Mouse (Mus musculus) forebrain, embryonic 12.5 days (tissue): ENCODE measurements around the gene Tas2r136. TPM values are rescaled to one million over a fixed set of nuclear protein-coding genes. Genes with fewer than 3 reads are reported as not detected.

ENCODE experiments used
- ATAC-seq: fragments of 200-750 bp; cut with Nextera tagmentation; 2 replicates; pipeline ENCODE4 v1.8.0; 2017; ENCODE audit warnings: moderate TSS enrichment; ENCODE audit not compliant: low FRiP score
- H3K27ac ChIP-seq: fragments of 300-500 bp; sonication (generic); 2 replicates; pipeline ENCODE4 v1.5.1; 2016; ENCODE audit warnings: mild to moderate bottlenecking
- H3K27me3 ChIP-seq: fragments of 300-500 bp; sonication (generic); 2 replicates; pipeline ENCODE4 v1.6.1; 2016; ENCODE audit warnings: mild to moderate bottlenecking
- H3K36me3 ChIP-seq: fragments of 300-500 bp; sonication (generic); replicated peaks from 2 replicates; pipeline ENCODE4 v1.6.1; 2016; ENCODE audit warnings: mild to moderate bottlenecking
- H3K4me1 ChIP-seq: fragments of 300-500 bp; sonication (generic); 2 replicates; pipeline ENCODE4 v1.6.1; 2016
- H3K4me2 ChIP-seq: fragments of 300-500 bp; sonication (generic); 2 replicates; pipeline ENCODE4 v1.6.1; 2016; ENCODE audit warnings: mild to moderate bottlenecking, moderate library complexity
- H3K4me3 ChIP-seq: fragments of 300-500 bp; sonication (generic); replicated peaks from 2 replicates; pipeline ENCODE4 v1.5.1; 2016; ENCODE audit warnings: mild to moderate bottlenecking
- H3K9ac ChIP-seq: fragments of 300-500 bp; sonication (generic); 2 replicates; pipeline ENCODE4 v1.6.1; 2016; ENCODE audit warnings: mild to moderate bottlenecking
- H3K9me3 ChIP-seq: fragments of 300-500 bp; sonication (generic); 2 replicates; pipeline ENCODE4 v1.6.1; 2016
- WGBS: fragments of 180-500 bp; shearing (Covaris S2); methylation state at CpG from one replicate; pipeline ENCODE4 v1.1.7; 2016; 5-methylcytosine and 5-hydroxymethylcytosine counted together
- polyA plus RNA-seq: library from polyadenylated mRNA; unstranded; fragments of >200 nt; fragmentation: Nextera tagmentation; extraction: Ambion mirVana; gene quantifications from 2 replicates; pipeline ENCODE4 v1.2.1, GENCODE M21; 2016

Gene Tas2r136
- polyA plus RNA-seq: not detected in 2 replicates

- Histone ChIP-seq H3K9me3 (no peaks in the 10 kb centered on the region), H3K4me2 (no peak within 1 kb of the TSS), H3K27ac (no peak within 1 kb of the TSS), H3K9ac (no peak within 1 kb of the TSS), H3K4me3 (no peak within 1 kb of the TSS), H3K36me3 (no peaks in the 10 kb centered on the region), H3K4me1 (no peaks in the 10 kb centered on the region), H3K27me3 (no peaks in the 10 kb centered on the region)
- no peak for ATAC-seq
Observed at GRCm38 (mm10) chr6:132778062-132778461, at the start of gene Tas2r136. Tas2r136 (minus strand) TSS chr6:132778162.

GRCm38 (mm10) chr6:132802518-132802917, 24.6 kb upstream of the Tas2r136 start, which contains the start of gene Tas2r117:
Tas2r117 (plus strand) TSS chr6:132802818.
- no peaks in the 10 kb centered on the region for H3K36me3 ChIP-seq
- 91% methylated on average over 1 of the region's 1 CpGs for WGBS
- no peak within 1 kb of the TSS for H3K4me2 ChIP-seq
- H3K9ac ChIP-seq: no peak within 1 kb of the TSS
- H3K4me3 ChIP-seq: no peak within 1 kb of the TSS
- H3K4me1 ChIP-seq: no peaks in the 10 kb centered on the region
- ATAC-seq: no peak
- H3K9me3 ChIP-seq: no peaks in the 10 kb centered on the region
- no peaks in the 10 kb centered on the region for H3K27me3 ChIP-seq
- H3K27ac ChIP-seq: no peak within 1 kb of the TSS

DNA sequence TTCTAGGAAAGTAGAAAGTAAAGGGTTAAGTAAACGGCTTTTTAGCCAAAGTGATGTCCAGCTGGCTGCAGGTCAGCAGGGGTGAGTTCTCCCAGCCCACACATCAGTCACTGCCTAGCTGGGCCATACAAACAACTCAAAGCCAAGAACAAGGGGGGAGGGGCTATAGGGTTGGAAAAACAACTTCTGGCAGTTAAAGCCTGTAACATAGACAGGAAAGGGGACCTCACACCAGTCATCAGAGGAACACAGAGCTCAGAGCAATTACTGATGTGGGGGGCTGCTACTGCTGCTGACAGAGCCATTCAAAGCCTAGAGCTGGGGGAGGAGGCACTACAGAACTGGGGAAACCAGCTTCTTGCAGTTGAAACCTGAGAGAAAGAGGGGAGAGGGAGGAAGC, 17.4 kb upstream of the Tas2r136 start:
- peaks cover 5% of the 10 kb centered on the region for H3K9me3 ChIP-seq
- 44% methylated on average over 1 of the region's 1 CpGs for WGBS
- ATAC-seq: no peak
- H3K4me1 ChIP-seq: no peaks in the 10 kb centered on the region
- no peak overlapping the region for H3K4me3 ChIP-seq
- no peak overlapping the region for H3K4me2 ChIP-seq
- no peak overlapping the region for H3K27ac ChIP-seq
- H3K9ac ChIP-seq: no peak overlapping the region
- H3K27me3 ChIP-seq: no peaks in the 10 kb centered on the region
- no peaks in the 10 kb centered on the region for H3K36me3 ChIP-seq

DNA sequence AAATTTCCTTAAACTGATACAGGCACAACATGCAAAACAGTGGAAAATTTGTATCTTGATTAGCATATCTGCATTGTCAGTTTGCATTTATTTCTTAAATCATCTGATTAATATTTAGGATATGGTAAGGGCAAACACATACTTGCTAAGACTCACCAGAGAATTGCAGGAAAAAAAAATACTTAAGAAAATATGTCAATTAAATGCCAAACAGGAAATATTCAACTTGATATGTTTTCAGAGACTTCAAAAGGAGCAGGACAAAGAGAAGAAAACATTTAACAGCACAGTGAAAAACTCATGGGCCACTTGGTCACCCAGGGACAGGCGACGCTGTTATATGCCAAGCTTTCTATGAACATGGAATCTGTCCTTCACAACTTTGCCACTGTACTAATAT, 16.1 kb downstream of the Tas2r136 start, which contains the start of gene Tas2r102:
Tas2r102 (plus strand) TSS at position 301 of the 400 bp plus-strand sequence.
- Histone ChIP-seq H3K27me3 (no peaks in the 10 kb centered on the region), H3K9me3 (no peaks in the 10 kb centered on the region), H3K4me2 (no peak within 1 kb of the TSS), H3K4me3 (no peak within 1 kb of the TSS), H3K36me3 (no peaks in the 10 kb centered on the region), H3K4me1 (no peaks in the 10 kb centered on the region), H3K9ac (no peak within 1 kb of the TSS), H3K27ac (no peak within 1 kb of the TSS)
- 93% methylated on average over 2 of the region's 2 CpGs for WGBS
- ATAC-seq: no peak

GRCm38 (mm10) chr6:132754430-132754829, 23.5 kb downstream of the Tas2r136 start, which contains the start of gene Tas2r124:
Tas2r124 (plus strand) TSS chr6:132754730.
- no peaks in the 10 kb centered on the region for H3K27me3 ChIP-seq
- H3K9me3 ChIP-seq: no peaks in the 10 kb centered on the region
- no peak within 1 kb of the TSS for H3K4me2 ChIP-seq
- H3K36me3 ChIP-seq: no peaks in the 10 kb centered on the region
- H3K4me1 ChIP-seq: no peaks in the 10 kb centered on the region
- H3K9ac ChIP-seq: no peak within 1 kb of the TSS
- whole genome bisulfite sequencing: 81% methylated on average over 1 of the region's 1 CpGs
- no peak within 1 kb of the TSS for H3K27ac ChIP-seq
- ATAC-seq: no peak
- no peak within 1 kb of the TSS for H3K4me3 ChIP-seq

DNA sequence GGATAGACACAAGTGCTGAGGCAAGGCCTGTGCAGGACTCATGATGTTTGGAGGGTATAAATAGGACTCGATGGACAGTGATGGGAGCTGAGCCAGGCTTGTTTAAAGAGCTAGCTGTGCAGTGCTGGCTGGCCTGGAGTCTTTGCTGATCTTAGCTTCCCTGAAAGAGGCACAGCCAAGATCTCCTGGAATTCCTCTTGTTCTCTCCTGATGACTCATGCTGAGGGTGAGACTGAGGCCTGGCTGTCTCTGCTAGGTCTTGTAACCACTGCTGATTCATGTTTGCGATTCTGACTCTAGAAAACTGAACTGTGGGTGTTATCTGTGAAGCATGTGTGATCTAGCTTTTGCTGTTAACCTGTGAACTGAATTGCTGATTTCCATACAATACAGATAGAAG, 27.8 kb downstream of the Tas2r136 start:
- no peaks in the 10 kb centered on the region for H3K9me3 ChIP-seq
- H3K4me3 ChIP-seq: no peak overlapping the region
- no peaks in the 10 kb centered on the region for H3K36me3 ChIP-seq
- H3K27me3 ChIP-seq: no peaks in the 10 kb centered on the region
- no peak overlapping the region for H3K27ac ChIP-seq
- no peak overlapping the region for H3K9ac ChIP-seq
- WGBS: 87% methylated on average over 2 of the region's 2 CpGs
- ATAC-seq: no peak
- no peaks in the 10 kb centered on the region for H3K4me1 ChIP-seq
- H3K4me2 ChIP-seq: no peak overlapping the region

- H3K4me2 ChIP-seq: no peak within 1 kb of the TSS
- no peaks in the 10 kb centered on the region for H3K4me1 ChIP-seq
- H3K9me3 ChIP-seq: no peaks in the 10 kb centered on the region
- H3K36me3 ChIP-seq: no peaks in the 10 kb centered on the region
- no peak within 1 kb of the TSS for H3K9ac ChIP-seq
- WGBS: 79% methylated on average over 2 of the region's 2 CpGs
- H3K27ac ChIP-seq: no peak within 1 kb of the TSS
- H3K4me3 ChIP-seq: no peak within 1 kb of the TSS
- no peaks in the 10 kb centered on the region for H3K27me3 ChIP-seq
- ATAC-seq: no peak
Observed at GRCm38 (mm10) chr6:132737935-132738334, 40.0 kb downstream of the Tas2r136 start, which contains the start of gene Tas2r115. Tas2r115 (minus strand) TSS chr6:132738035.

Other genes with a start within 250 kb of the Tas2r136 start
- not detected in 2 replicates for gene Prh1, start 208.4 kb downstream of the Tas2r136 start, polyA plus RNA-seq
- gene Prp2, start 182.2 kb downstream of the Tas2r136 start, polyA plus RNA-seq: not detected in 2 replicates
- not detected in 2 replicates for gene A630073D07Rik, start 126.6 kb downstream of the Tas2r136 start, polyA plus RNA-seq
- not detected in 2 replicates for gene Tas2r120, start 121.2 kb downstream of the Tas2r136 start, polyA plus RNA-seq
- gene Tas2r121, start 77.2 kb downstream of the Tas2r136 start, polyA plus RNA-seq: not detected in 2 replicates
- gene Tas2r122, start 66.2 kb downstream of the Tas2r136 start, polyA plus RNA-seq: not detected in 2 replicates
- gene Tas2r115, start 40.1 kb downstream of the Tas2r136 start, polyA plus RNA-seq: not detected in 2 replicates
- gene Tas2r124, start 23.4 kb downstream of the Tas2r136 start, polyA plus RNA-seq: not detected in 2 replicates
- not detected in 2 replicates for gene Tas2r102, start 16.0 kb downstream of the Tas2r136 start, polyA plus RNA-seq
- gene Tas2r117, start 24.7 kb upstream of the Tas2r136 start, polyA plus RNA-seq: not detected in 2 replicates
- not detected in 2 replicates for gene Tas2r123, start 69.0 kb upstream of the Tas2r136 start, polyA plus RNA-seq
- not detected in 2 replicates for gene Tas2r116, start 77.3 kb upstream of the Tas2r136 start, polyA plus RNA-seq
- gene Tas2r110, start 89.8 kb upstream of the Tas2r136 start, polyA plus RNA-seq: not detected in 2 replicates
- gene Tas2r113, start 114.8 kb upstream of the Tas2r136 start, polyA plus RNA-seq: not detected in 2 replicates
- gene Tas2r125, start 131.5 kb upstream of the Tas2r136 start, polyA plus RNA-seq: not detected in 2 replicates
- not detected in 2 replicates for gene Tas2r129, start 172.9 kb upstream of the Tas2r136 start, polyA plus RNA-seq
- gene Tas2r131, start 179.8 kb upstream of the Tas2r136 start, polyA plus RNA-seq: not detected in 2 replicates
- not detected in 2 replicates for gene Tas2r109, start 202.8 kb upstream of the Tas2r136 start, polyA plus RNA-seq